In the genomic region with DNA sequence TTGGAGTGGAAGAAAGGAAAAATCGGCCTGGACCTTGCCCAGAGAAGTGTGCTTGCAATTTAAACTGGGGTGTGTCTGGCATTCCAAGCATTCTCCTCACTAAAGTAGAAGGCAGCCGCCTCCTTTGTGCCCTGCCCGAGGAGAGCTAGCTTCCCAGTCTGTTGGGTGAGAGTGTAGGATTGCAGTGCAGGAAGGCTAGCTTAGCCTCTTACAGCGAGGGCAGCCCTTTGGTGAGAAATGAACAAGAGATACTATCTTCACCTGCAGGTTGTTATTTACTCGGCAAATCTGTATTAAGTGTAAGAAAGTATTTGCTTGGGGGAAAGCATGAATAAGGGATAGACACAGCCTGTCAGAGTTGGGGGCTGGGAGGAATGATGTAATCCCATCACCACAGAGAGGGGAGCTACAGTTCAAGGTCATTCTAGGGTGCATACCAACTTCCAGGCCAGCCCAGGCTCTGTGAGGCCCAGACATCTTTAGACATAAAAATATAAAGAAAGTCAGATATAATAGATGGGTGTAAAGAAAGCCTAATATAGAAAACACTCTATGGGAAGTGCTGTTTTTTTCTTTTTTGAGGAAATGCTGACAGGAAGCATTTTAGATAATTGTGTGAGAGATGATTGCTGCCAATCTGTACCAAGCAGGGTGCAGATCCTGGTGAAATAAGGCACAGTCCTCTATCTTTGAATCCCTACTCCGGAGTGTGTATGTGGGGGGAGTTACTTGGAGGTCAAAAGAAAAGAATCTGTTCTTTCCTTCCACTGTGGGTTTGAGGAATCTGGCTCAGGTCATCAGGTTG, we compare ENCODE assay signal across 1 mouse cellular context.
A peak's percentile ranks its signal among the peaks of the same experiment; 100 is the strongest.
TF ChIP-seq lines count a peak whose summit lies in the region.

No protein-coding gene starts in this region.

TF ChIP-seq in MEL, 35 proteins besides CTCF, POLR2A, EP300 and RAD21 (continued from another document):
- TF ChIP-seq MEF2A (IDR thresholded peaks at IDR 0.05; ENCODE audit: extremely low read depth, insufficient replicate concordance, low read depth, low read length, poor library complexity, severe bottlenecking): no peak
- TF ChIP-seq SIN3A (IDR thresholded peaks at IDR 0.05; ENCODE audit: low read length): 0 out of 2 replicates have a peak, but pooled peaks have one; percentile 15
- TF ChIP-seq MXI1 (IDR thresholded peaks at IDR 0.05; ENCODE audit: low read depth, low read length): no peak
- TF ChIP-seq ZMIZ1 (IDR thresholded peaks at IDR 0.05; ENCODE audit: low read depth, low read length): no peak
- TF ChIP-seq NELFE (IDR thresholded peaks at IDR 0.05; ENCODE audit: low read depth, low read length): no peak
- no peak for TF ChIP-seq UBTF (IDR thresholded peaks at IDR 0.05; ENCODE audit: borderline replicate concordance, insufficient read depth, low read depth, low read length)
